Mouse (Mus musculus): Measurements from ENCODE around the gene Bbs1. TPM values are rescaled to one million over a fixed set of nuclear protein-coding genes. Genes with fewer than 3 reads are reported as not detected.
"Not testable (repeated sequence)": the region's sequence is repeated elsewhere in the genome, so short reads cannot be mapped to it uniquely, and the experiment has no call there.

The Bbs1 gene
- 8.7 and 9.8 TPM in 2 replicates for polyA plus RNA-seq (2016; fragmentation: Nextera tagmentation; extraction: Ambion mirVana)

- WGBS, result 9% methylated on average over 31 of the region's 31 CpGs
- Histone ChIP-seq H3K9me3 (no peaks in the 10 kb centered on the region), H3K27ac (peak within 1 kb of the TSS; percentile 83), H3K27me3 (ENCODE audit: poor library complexity, severe bottlenecking) (no peaks in the 10 kb centered on the region), H3K36me3 (replicated peaks) (peaks cover 62% of the 10 kb centered on the region), H3K4me1 (peaks cover 10% of the 10 kb centered on the region), H3K4me3 (peak within 1 kb of the TSS; percentile 74)
- peak; percentile 83 for DNase-seq (ENCODE audit: extremely low spot score, low spot score)
Measured at GRCm38 (mm10) chr19:4905979-4906794, at the start of gene Bbs1. Bbs1 (minus strand) TSS chr19:4906628.

- not testable (repeated sequence) for H3K27me3 ChIP-seq (ENCODE audit: poor library complexity, severe bottlenecking); H3K9me3 ChIP-seq
Measured at GRCm38 (mm10) chr19:4948641-4949040, 42.2 kb upstream of the Bbs1 start.

GRCm38 (mm10) chr19:4945540-4945939 lies 39.1 kb upstream of the Bbs1 start:
- no peaks in the 10 kb centered on the region for H3K36me3 ChIP-seq (replicated peaks)
- no peak overlapping the region for H3K4me3 ChIP-seq
- H3K4me1 ChIP-seq, result peaks cover 27% of the 10 kb centered on the region
- no peak for DNase-seq (ENCODE audit: extremely low spot score, low spot score)
- no peaks in the 10 kb centered on the region for H3K9me3 ChIP-seq
- WGBS, result 46% methylated on average over 6 of the region's 6 CpGs
- H3K27ac ChIP-seq, result no peak overlapping the region
- peaks cover 33% of the 10 kb centered on the region for H3K27me3 ChIP-seq (ENCODE audit: poor library complexity, severe bottlenecking)

More at GRCm38 (mm10) chr19:4948641-4949040, 42.2 kb upstream of the Bbs1 start:
- not testable (repeated sequence) for H3K4me3 ChIP-seq; H3K4me1 ChIP-seq; DNase-seq (ENCODE audit: extremely low spot score, low spot score); H3K36me3 ChIP-seq (replicated peaks); H3K27ac ChIP-seq
- WGBS, result 89% methylated on average over 9 of the region's 9 CpGs

GRCm38 (mm10) chr19:4943253-4943588 lies 36.8 kb upstream of the Bbs1 start:
- Histone ChIP-seq H3K27ac (peak overlapping the region; percentile 77), H3K9me3 (no peaks in the 10 kb centered on the region), H3K27me3 (ENCODE audit: poor library complexity, severe bottlenecking) (peaks cover 35% of the 10 kb centered on the region), H3K4me1 (peaks cover 27% of the 10 kb centered on the region), H3K4me3 (peak overlapping the region; percentile 83), H3K36me3 (replicated peaks) (no peaks in the 10 kb centered on the region)
- DNase-seq (ENCODE audit: extremely low spot score, low spot score), result no peak
- 9% methylated on average over 13 of the region's 13 CpGs for WGBS

- peak; percentile 83 for DNase-seq (ENCODE audit: extremely low spot score, low spot score)
- Histone ChIP-seq H3K27ac (peak within 1 kb of the TSS; percentile 77), H3K9me3 (no peaks in the 10 kb centered on the region), H3K36me3 (replicated peaks) (no peaks in the 10 kb centered on the region), H3K4me3 (peak within 1 kb of the TSS; percentile 83), H3K4me1 (peaks cover 26% of the 10 kb centered on the region), H3K27me3 (ENCODE audit: poor library complexity, severe bottlenecking) (peaks cover 35% of the 10 kb centered on the region)
- WGBS, result under 1% methylated on average over 55 of the region's 55 CpGs
Measured at GRCm38 (mm10) chr19:4942551-4943252, 36.3 kb upstream of the Bbs1 start, which contains the start of gene Peli3. Peli3 (minus strand) TSS chr19:4943127.

- 90% methylated on average over 17 of the region's 17 CpGs for whole genome bisulfite sequencing
- no peak for DNase-seq (ENCODE audit: extremely low spot score, low spot score)
- no peaks in the 10 kb centered on the region for H3K36me3 ChIP-seq (replicated peaks)
- H3K4me3 ChIP-seq, result no peak overlapping the region
- no peaks in the 10 kb centered on the region for H3K9me3 ChIP-seq
- peaks cover 8% of the 10 kb centered on the region for H3K4me1 ChIP-seq
- no peak overlapping the region for H3K27ac ChIP-seq
- H3K27me3 ChIP-seq (ENCODE audit: poor library complexity, severe bottlenecking), result peaks cover 22% of the 10 kb centered on the region
Measured at GRCm38 (mm10) chr19:4937444-4938310, 31.2 kb upstream of the Bbs1 start.

- peaks cover under 1% of the 10 kb centered on the region; the same call in 1 of the 2 replicates for H3K4me1 ChIP-seq
- H3K36me3 ChIP-seq (replicated peaks), result no peaks in the 10 kb centered on the region
- no peaks in the 10 kb centered on the region for H3K9me3 ChIP-seq
- H3K4me3 ChIP-seq, result no peak overlapping the region
- WGBS, result 89% methylated on average over 2 of the region's 2 CpGs
- no peak overlapping the region for H3K27ac ChIP-seq
- peaks cover 14% of the 10 kb centered on the region for H3K27me3 ChIP-seq (ENCODE audit: poor library complexity, severe bottlenecking)
- no peak for DNase-seq (ENCODE audit: extremely low spot score, low spot score)
Measured at GRCm38 (mm10) chr19:4936896-4937295, 30.5 kb upstream of the Bbs1 start.

- Histone ChIP-seq H3K27me3 (ENCODE audit: poor library complexity, severe bottlenecking) (no peaks in the 10 kb centered on the region), H3K4me3 (peak overlapping the region; percentile 72), H3K9me3 (no peaks in the 10 kb centered on the region), H3K36me3 (replicated peaks) (peaks cover 30% of the 10 kb centered on the region), H3K4me1 (peaks cover 25% of the 10 kb centered on the region), H3K27ac (peak overlapping the region; percentile 90)
- WGBS, result 64% methylated on average over 5 of the region's 5 CpGs
- no peak for DNase-seq (ENCODE audit: extremely low spot score, low spot score)
Measured at GRCm38 (mm10) chr19:4928781-4929180, 22.4 kb upstream of the Bbs1 start.

- Histone ChIP-seq H3K4me1 (peaks cover 25% of the 10 kb centered on the region), H3K27me3 (ENCODE audit: poor library complexity, severe bottlenecking) (no peaks in the 10 kb centered on the region), H3K27ac (peak within 1 kb of the TSS; percentile 90), H3K36me3 (replicated peaks) (peaks cover 37% of the 10 kb centered on the region), H3K9me3 (no peaks in the 10 kb centered on the region), H3K4me3 (peak within 1 kb of the TSS; percentile 72)
- under 1% methylated on average over 32 of the region's 32 CpGs for WGBS
- peak; percentile 100 for DNase-seq (ENCODE audit: extremely low spot score, low spot score)
Measured at GRCm38 (mm10) chr19:4927904-4928531, 21.6 kb upstream of the Bbs1 start, which contains the start of gene Dpp3. Dpp3 (minus strand) TSS chr19:4928287.

GRCm38 (mm10) chr19:4925121-4925860 lies 18.9 kb upstream of the Bbs1 start:
- no peaks in the 10 kb centered on the region for H3K27me3 ChIP-seq (ENCODE audit: poor library complexity, severe bottlenecking)
- H3K4me1 ChIP-seq, result peaks cover 25% of the 10 kb centered on the region
- peaks cover 64% of the 10 kb centered on the region for H3K36me3 ChIP-seq (replicated peaks)
- no peak overlapping the region for H3K4me3 ChIP-seq
- WGBS, result 97% methylated on average over 11 of the region's 11 CpGs
- no peak overlapping the region for H3K27ac ChIP-seq
- H3K9me3 ChIP-seq, result no peaks in the 10 kb centered on the region
- DNase-seq (ENCODE audit: extremely low spot score, low spot score), result no peak

- WGBS, result 84% methylated on average over 6 of the region's 6 CpGs
- Histone ChIP-seq H3K4me3 (no peak overlapping the region), H3K27me3 (ENCODE audit: poor library complexity, severe bottlenecking) (no peaks in the 10 kb centered on the region), H3K36me3 (replicated peaks) (peaks cover 100% of the 10 kb centered on the region), H3K27ac (no peak overlapping the region), H3K9me3 (no peaks in the 10 kb centered on the region), H3K4me1 (no peaks in the 10 kb centered on the region)
- DNase-seq (ENCODE audit: extremely low spot score, low spot score), result no peak
Measured at GRCm38 (mm10) chr19:4919652-4920051, 13.2 kb upstream of the Bbs1 start.
